Mouse (Mus musculus) embryonic facial prominence, embryonic 12.5 days (tissue): Measurements from ENCODE around the gene Ctrl. TPM values are rescaled to one million over a fixed set of nuclear protein-coding genes. Genes with fewer than 3 reads are reported as not detected.

Experiments used
- ATAC-seq: fragments of 200-750 bp; cut with Nextera tagmentation; 2 replicates; pipeline ENCODE4 v1.8.0; 2017; ENCODE audit not compliant: insufficient number of reproducible peaks, insufficient read depth, low FRiP score, low TSS enrichment
- H3K27ac ChIP-seq: fragments of 300-500 bp; sonication (generic); 2 replicates; pipeline ENCODE4 v1.5.1; 2016; ENCODE audit warnings: mild to moderate bottlenecking
- H3K27me3 ChIP-seq: fragments of 300-500 bp; sonication (generic); 2 replicates; pipeline ENCODE4 v1.6.1; 2016; ENCODE audit warnings: mild to moderate bottlenecking, moderate library complexity
- H3K36me3 ChIP-seq: fragments of 300-500 bp; sonication (generic); 2 replicates; pipeline ENCODE4 v1.6.1; 2016; ENCODE audit warnings: mild to moderate bottlenecking
- H3K4me1 ChIP-seq: fragments of 300-500 bp; sonication (generic); 2 replicates; pipeline ENCODE4 v1.6.1; 2016
- H3K4me2 ChIP-seq: fragments of 300-500 bp; sonication (generic); replicated peaks from 2 replicates; pipeline ENCODE4 v1.6.1; 2016; ENCODE audit warnings: mild to moderate bottlenecking, moderate library complexity
- H3K4me3 ChIP-seq: fragments of 300-500 bp; sonication (generic); 2 replicates; pipeline ENCODE4 v1.5.1; 2016; ENCODE audit warnings: mild to moderate bottlenecking
- H3K9ac ChIP-seq: fragments of 300-500 bp; sonication (generic); 2 replicates; pipeline ENCODE4 v1.6.1; 2016; ENCODE audit warnings: mild to moderate bottlenecking, moderate library complexity
- H3K9me3 ChIP-seq: fragments of 300-500 bp; sonication (generic); 2 replicates; pipeline ENCODE4 v1.6.1; 2016; ENCODE audit warnings: mild to moderate bottlenecking, moderate library complexity
- WGBS: fragments of 180-500 bp; shearing (Covaris S2); methylation state at CpG from one replicate; pipeline ENCODE4 v1.1.7; 2016; 5-methylcytosine and 5-hydroxymethylcytosine counted together
- polyA plus RNA-seq: library from polyadenylated mRNA; unstranded; fragments of >200 nt; fragmentation: Nextera tagmentation; extraction: Ambion mirVana; gene quantifications from 2 replicates; pipeline ENCODE4 v1.2.1, GENCODE M21; 2016

The Ctrl gene
- polyA plus RNA-seq, 1 experiment from 2014 or later, result 2.2 TPM

DNA sequence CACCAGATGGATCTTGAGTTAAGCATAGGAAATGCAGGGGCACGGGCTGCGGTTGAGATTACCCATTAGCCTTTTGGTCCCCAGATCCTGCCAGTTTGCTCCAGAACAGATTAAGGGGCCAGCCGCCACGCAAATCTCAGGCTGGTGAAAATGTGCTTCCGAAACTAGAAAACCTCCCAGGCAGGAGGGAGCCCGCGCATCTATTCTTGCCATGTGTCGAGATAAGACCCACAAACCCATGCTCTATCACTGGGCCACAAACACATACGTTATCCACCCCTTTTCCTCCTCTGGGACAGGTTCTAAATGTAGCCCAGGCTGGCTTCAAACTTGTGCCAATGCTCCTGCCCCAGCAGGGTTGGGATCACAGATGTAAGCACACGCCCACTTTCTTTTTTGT is 27.9 kb upstream of the Ctrl start:
- H3K4me2 ChIP-seq, result no peak overlapping the region
- 83% methylated on average over 10 of the region's 10 CpGs for WGBS
- no peak for ATAC-seq
- no peak overlapping the region for H3K9ac ChIP-seq
- no peak overlapping the region for H3K27ac ChIP-seq
- no peaks in the 10 kb centered on the region for H3K9me3 ChIP-seq
- peaks cover 19% of the 10 kb centered on the region for H3K4me1 ChIP-seq
- H3K4me3 ChIP-seq, result no peak overlapping the region
- H3K27me3 ChIP-seq, result no peaks in the 10 kb centered on the region
- peaks cover 26% of the 10 kb centered on the region for H3K36me3 ChIP-seq

DNA sequence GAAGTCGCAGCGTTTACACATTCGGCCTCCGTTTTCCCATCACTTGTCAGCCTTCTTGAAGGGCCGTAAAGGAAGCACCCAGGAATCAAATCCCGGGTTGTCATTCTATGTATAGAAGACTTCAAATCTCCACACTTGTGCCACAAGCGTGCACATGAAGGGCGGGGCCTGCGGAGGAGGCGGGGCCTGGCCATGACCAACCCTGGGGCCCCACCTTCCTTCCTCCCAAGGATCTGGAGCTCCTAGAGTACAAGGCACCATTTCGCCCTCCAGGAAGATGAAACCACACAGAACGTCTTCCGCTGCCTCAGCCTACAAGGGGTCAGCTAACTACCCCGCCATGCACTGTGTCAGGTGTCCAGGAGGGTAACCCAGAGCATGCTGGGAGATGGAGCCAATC is 27.4 kb upstream of the Ctrl start:
- Histone ChIP-seq H3K4me1 (peaks cover 15% of the 10 kb centered on the region), H3K27ac (no peak overlapping the region), H3K27me3 (no peaks in the 10 kb centered on the region), H3K9ac (no peak overlapping the region), H3K4me3 (no peak overlapping the region), H3K36me3 (peaks cover 28% of the 10 kb centered on the region), H3K4me2 (no peak overlapping the region), H3K9me3 (no peaks in the 10 kb centered on the region)
- no peak for ATAC-seq
- WGBS, result 76% methylated on average over 14 of the region's 14 CpGs

DNA sequence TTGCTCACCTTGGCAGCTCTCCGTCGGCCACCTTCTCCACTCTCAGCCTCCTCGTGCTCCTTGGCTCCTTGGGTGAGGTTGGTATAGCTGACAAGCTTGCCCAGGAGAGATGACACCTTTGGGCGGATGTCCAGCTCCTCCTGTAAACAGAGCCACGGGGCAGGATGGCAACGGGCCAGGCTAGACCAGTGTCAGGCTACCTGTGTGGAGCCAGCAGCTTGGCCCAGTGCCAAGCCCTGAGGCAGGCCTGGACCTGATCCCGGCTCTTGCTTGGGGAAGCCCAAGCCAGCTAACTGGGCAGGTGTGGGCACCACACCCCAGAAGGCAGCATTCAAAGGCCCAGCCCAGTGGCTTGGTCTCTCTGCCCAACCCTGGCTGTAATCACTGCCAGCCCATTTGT is 25.7 kb upstream of the Ctrl start:
- no peak overlapping the region for H3K4me2 ChIP-seq
- no peak overlapping the region for H3K4me3 ChIP-seq
- H3K9ac ChIP-seq, result no peak overlapping the region
- H3K4me1 ChIP-seq, result peaks cover 6% of the 10 kb centered on the region
- peaks cover 38% of the 10 kb centered on the region for H3K36me3 ChIP-seq
- no peak overlapping the region for H3K27ac ChIP-seq
- no peak for ATAC-seq
- 86% methylated on average over 7 of the region's 7 CpGs for WGBS
- no peaks in the 10 kb centered on the region for H3K9me3 ChIP-seq
- H3K27me3 ChIP-seq, result no peaks in the 10 kb centered on the region

DNA sequence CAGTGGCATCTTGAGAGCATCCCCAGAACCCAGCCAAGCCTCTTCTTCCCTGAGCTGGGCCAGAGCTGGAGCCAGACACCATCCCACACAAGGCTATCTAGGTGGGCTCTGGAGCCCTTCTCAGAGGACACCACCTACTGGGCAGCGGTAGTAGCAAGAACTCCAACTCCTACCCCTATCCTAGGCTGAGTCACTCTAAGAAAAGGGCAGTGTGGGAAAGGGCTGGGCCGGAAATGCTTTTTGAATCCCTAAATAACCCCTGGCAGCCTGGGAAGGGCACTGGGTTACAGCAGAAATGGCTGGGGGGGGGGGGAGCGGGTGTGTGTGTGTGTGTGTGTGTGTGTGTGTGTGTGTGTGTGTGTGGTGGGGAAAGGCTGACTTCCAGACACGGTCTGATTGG is 24.2 kb upstream of the Ctrl start:
- peaks cover 53% of the 10 kb centered on the region for H3K36me3 ChIP-seq
- ATAC-seq, result no peak
- no peaks in the 10 kb centered on the region for H3K27me3 ChIP-seq
- H3K27ac ChIP-seq, result no peak overlapping the region
- no peaks in the 10 kb centered on the region; the same call in 1 of the 2 replicates for H3K4me1 ChIP-seq
- H3K4me2 ChIP-seq, result no peak overlapping the region
- no peak overlapping the region for H3K4me3 ChIP-seq
- no peak overlapping the region for H3K9ac ChIP-seq
- H3K9me3 ChIP-seq, result no peaks in the 10 kb centered on the region
- 66% methylated on average over 3 of the region's 4 CpGs for WGBS

DNA sequence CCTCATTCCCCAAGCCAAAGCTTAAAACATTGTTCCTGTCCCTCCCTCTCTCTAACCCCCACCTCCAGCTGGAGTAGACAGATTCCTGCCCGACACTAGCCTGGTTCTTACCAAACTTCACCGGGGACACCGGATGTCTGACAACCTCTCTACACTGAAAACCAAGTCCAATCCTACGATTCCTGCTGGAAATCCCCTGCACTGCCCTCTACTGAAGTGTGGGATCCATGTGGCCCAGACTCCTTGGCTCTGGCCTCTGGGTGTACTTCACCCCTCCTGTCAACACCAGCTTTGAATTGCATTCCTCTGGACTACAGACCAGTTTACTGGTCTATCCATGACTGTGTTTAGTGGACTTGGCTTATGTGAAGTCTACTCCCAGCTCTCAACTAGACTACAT is 22.9 kb upstream of the Ctrl start:
- no peak overlapping the region for H3K9ac ChIP-seq
- ATAC-seq, result no peak
- no peak overlapping the region for H3K4me3 ChIP-seq
- no peak overlapping the region for H3K27ac ChIP-seq
- WGBS, result 93% methylated on average over 4 of the region's 4 CpGs
- H3K9me3 ChIP-seq, result no peaks in the 10 kb centered on the region
- H3K36me3 ChIP-seq, result peaks cover 59% of the 10 kb centered on the region
- H3K4me2 ChIP-seq, result no peak overlapping the region
- H3K4me1 ChIP-seq, result no peaks in the 10 kb centered on the region
- H3K27me3 ChIP-seq, result no peaks in the 10 kb centered on the region

DNA sequence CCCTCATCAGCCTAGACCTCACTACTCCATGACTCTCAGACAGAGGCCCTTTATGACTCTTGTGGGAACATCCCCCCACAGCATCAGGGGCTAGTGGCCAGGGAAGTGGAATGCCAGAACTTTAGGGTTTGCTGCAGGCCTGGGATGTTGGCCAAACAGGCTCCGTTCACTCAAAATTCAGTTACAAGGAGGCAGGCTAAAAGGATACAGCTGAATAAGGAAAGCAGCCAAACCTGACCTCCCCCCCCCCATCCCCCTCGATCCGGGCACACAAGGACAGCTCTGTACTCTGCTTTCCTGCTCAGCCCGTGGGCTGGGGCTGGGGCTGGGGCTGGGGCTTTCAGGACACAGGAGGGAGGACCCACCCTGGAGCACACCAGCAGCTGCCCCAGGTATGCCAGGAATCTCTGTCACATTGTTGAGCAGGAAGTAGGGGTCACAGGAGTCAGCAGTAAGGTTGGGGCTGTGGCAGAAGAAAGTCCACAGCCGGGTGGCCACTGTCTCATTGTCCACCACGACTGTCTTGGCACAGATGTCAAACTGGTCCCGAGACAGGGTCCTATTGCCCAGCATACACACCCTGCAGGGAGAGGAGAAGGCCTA is 17.5 kb upstream of the Ctrl start:
- Histone ChIP-seq H3K27me3 (no peaks in the 10 kb centered on the region), H3K4me3 (no peak overlapping the region), H3K9me3 (no peaks in the 10 kb centered on the region), H3K36me3 (peaks cover 84% of the 10 kb centered on the region), H3K4me1 (no peaks in the 10 kb centered on the region), H3K4me2 (no peak overlapping the region), H3K27ac (0 out of 2 replicates have a peak overlapping the region, but pooled peaks have one; percentile 43), H3K9ac (no peak overlapping the region)
- WGBS, result 13% methylated on average over 7 of the region's 7 CpGs
- peak; percentile 13; the same call in 1 of the 2 replicates for ATAC-seq

DNA sequence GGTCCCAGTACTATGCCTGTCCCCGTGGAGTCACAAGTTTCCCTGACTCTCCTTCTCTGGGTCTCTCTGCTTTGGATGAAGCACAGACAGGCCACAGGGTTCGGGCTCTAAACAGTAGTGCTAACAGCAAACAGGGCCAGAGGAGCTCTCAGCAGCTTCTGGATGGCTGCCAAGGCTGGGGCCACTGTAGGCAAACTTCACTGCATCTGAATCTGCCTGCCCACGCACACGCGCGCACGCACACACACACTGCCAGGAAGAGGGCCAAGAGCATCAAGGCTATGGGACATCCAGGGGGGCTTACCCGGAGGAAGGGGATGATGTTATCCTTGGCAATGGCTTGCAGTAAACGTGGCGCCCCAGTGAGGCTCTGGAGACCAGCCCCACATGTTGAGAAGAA is 15.7 kb upstream of the Ctrl start:
- Histone ChIP-seq H3K27ac (no peak overlapping the region), H3K4me3 (no peak overlapping the region), H3K9ac (no peak overlapping the region), H3K36me3 (peaks cover 90% of the 10 kb centered on the region), H3K9me3 (no peaks in the 10 kb centered on the region), H3K4me1 (no peaks in the 10 kb centered on the region), H3K27me3 (no peaks in the 10 kb centered on the region), H3K4me2 (no peak overlapping the region)
- no peak for ATAC-seq
- 88% methylated on average over 10 of the region's 10 CpGs for WGBS

DNA sequence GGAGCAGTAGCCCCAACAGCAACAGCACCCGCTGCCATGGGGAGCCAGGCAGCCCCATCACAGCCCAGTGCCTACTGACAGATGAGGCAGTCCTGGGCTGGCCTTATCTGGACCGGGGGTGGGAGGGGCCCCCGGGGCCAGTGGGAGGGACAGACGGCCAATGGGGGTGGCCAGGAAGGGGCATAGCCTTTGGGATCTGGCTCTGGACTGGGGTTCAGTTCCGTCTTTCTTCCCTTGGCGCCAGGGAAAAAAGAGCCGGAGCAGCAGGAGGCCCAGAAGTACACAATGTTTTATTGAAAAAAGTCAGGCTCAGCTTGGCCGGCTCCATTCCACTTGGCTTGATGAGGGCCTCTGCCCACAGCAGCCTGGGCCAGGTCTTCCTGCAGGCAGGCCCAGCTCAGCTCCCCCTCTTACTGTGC is 9.7 kb upstream of the Ctrl start, which contains the start of gene Lcat:
Gene Lcat, minus strand, starts transcription at position 62 of the 419 bp plus-strand sequence.
- WGBS, result 76% methylated on average over 7 of the region's 8 CpGs
- ATAC-seq, result no peak
- Histone ChIP-seq H3K4me3 (no peak within 1 kb of the TSS), H3K27me3 (no peaks in the 10 kb centered on the region), H3K9ac (0 out of 2 replicates have a peak within 1 kb of the TSS, but pooled peaks have one; percentile 4), H3K9me3 (no peaks in the 10 kb centered on the region), H3K4me2 (no peak within 1 kb of the TSS), H3K27ac (no peak within 1 kb of the TSS), H3K36me3 (peaks cover 65% of the 10 kb centered on the region), H3K4me1 (no peaks in the 10 kb centered on the region)

DNA sequence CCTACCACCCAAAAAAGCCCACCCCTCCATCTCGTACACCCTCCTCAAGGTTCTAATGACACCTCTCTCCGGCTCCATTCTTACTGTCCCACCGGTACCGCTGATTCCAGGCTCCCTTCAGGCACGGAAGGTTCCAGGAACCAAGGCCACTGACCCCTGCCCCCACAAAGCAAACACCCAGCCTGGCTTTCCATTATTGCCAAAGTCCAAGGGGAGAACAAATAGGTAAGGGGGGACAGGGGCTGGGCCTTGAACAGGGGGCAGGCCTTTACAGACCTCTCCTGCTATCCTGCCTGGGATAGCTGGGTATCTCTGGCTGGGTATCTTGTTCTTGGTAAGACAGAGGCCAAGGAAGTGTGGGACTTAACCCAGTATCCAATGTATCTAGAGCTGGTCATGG is 8.9 kb upstream of the Ctrl start:
- no peaks in the 10 kb centered on the region for H3K27me3 ChIP-seq
- H3K9me3 ChIP-seq, result no peaks in the 10 kb centered on the region
- no peak overlapping the region for H3K4me2 ChIP-seq
- no peak overlapping the region for H3K27ac ChIP-seq
- H3K9ac ChIP-seq, result 0 out of 2 replicates have a peak overlapping the region, but pooled peaks have one; percentile 4
- no peak overlapping the region for H3K4me3 ChIP-seq
- no peaks in the 10 kb centered on the region for H3K4me1 ChIP-seq
- H3K36me3 ChIP-seq, result peaks cover 58% of the 10 kb centered on the region
- WGBS, result 93% methylated on average over 5 of the region's 5 CpGs
- no peak for ATAC-seq

DNA sequence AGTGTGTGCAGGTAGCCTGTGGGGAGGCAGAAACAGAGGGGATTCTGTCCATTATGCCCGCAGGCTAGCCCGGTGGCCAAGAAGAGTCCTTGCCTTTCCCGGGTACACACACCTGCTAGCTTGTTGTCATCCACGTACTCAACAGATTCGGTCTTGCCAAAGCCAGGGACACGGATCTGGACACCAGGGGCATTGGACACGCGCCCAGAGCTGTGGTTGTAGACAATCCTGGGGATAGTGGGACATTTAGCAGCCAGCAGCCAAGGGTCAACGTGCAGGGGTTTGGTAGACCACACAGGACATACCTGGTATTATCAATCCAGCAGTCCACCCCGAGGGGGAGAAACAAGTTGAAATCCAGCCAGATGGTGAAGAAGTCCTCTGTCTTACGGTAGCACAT is 8.4 kb upstream of the Ctrl start:
- H3K9ac ChIP-seq, result no peak overlapping the region
- H3K4me2 ChIP-seq, result no peak overlapping the region
- H3K36me3 ChIP-seq, result peaks cover 53% of the 10 kb centered on the region
- H3K4me1 ChIP-seq, result no peaks in the 10 kb centered on the region
- no peaks in the 10 kb centered on the region for H3K27me3 ChIP-seq
- no peak overlapping the region for H3K27ac ChIP-seq
- no peaks in the 10 kb centered on the region for H3K9me3 ChIP-seq
- 90% methylated on average over 11 of the region's 11 CpGs for WGBS
- ATAC-seq, result no peak
- H3K4me3 ChIP-seq, result no peak overlapping the region

DNA sequence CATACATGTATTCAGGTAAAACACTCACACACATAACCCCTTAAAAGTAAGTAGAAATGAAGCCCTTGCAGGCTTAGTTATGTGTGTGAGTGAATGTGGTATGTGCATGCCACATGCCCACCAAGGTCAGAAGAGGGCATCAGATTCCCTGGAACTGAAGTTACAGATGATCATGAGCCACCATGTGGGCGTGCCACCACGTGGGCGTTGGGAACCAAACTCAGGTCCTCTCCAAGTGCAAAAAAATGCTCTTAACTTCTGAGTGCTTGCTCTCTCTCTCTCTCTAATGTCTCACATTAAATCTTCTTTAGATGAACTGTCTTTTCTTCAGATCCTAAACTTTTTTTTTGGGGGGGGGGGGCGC is 4.6 kb upstream of the Ctrl start, which contains the start of gene Psmb10:
Gene Psmb10, minus strand, starts transcription at position 139 of the 364 bp plus-strand sequence.
- peak within 1 kb of the TSS; percentile 65 for H3K4me3 ChIP-seq
- H3K9me3 ChIP-seq, result no peaks in the 10 kb centered on the region
- WGBS, result 23% methylated on average over 4 of the region's 4 CpGs
- peaks cover 18% of the 10 kb centered on the region for H3K36me3 ChIP-seq
- peak within 1 kb of the TSS; percentile 76 for H3K27ac ChIP-seq
- H3K4me2 ChIP-seq, result peak within 1 kb of the TSS; percentile 66
- ATAC-seq, result no peak
- H3K4me1 ChIP-seq, result peaks cover 12% of the 10 kb centered on the region; the same call in 1 of the 2 replicates
- H3K9ac ChIP-seq, result peak within 1 kb of the TSS; percentile 63
- no peaks in the 10 kb centered on the region for H3K27me3 ChIP-seq

DNA sequence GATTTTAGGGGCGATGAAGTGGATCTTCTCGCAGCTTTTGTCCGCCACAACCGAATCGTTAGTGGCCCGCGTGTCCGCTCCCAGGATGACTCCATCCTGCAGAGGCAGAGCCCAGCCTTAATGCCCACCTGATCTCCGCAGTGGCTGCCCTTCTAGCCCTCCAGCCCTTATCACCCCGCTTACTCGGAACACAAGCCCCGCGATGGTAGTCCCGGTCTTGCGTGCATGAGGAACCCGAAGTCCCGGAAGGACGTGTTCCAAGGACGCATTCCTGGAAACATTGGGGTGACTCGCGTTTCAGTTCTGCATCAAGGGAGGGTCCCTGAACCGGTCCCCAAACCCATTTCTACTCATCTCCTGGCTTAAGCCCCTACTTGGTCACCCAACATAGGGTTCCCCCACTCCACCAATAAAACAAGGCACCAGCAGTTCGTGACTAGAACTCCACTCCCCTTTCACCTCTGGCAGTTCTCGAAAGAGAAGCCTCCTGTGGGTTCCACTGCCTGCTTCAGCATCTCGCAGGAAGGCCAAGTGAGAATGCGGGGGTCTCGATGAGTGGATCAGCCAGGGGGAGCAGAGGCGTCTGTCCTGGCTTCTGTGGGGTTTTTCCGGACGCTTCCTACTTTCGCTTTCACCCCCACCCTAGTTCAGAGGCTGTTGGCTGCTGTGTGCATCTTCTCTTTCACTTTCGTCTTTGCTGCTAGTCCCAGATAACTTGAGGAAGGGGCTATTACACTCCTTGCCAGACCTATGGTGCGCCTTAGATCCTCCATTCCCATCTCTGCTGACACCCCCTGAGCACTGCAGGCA is 4.0 kb upstream of the Ctrl start:
- H3K9me3 ChIP-seq, result no peaks in the 10 kb centered on the region
- peak overlapping the region; percentile 65 for H3K4me3 ChIP-seq
- no peaks in the 10 kb centered on the region for H3K27me3 ChIP-seq
- H3K9ac ChIP-seq, result peak overlapping the region; percentile 63
- H3K4me1 ChIP-seq, result peaks cover 12% of the 10 kb centered on the region; the same call in 1 of the 2 replicates
- peaks cover 19% of the 10 kb centered on the region for H3K36me3 ChIP-seq
- peak overlapping the region; percentile 66 for H3K4me2 ChIP-seq
- 2% methylated on average over 33 of the region's 33 CpGs for WGBS
- peak overlapping the region; percentile 76 for H3K27ac ChIP-seq
- peak; percentile 31; the same call in 1 of the 2 replicates for ATAC-seq
